Mouse (Mus musculus) cerebellum, adult 2 months (tissue): ENCODE measurements around the gene Chrna1.

Experiments used
- CTCF ChIP-seq: fragments of 200-500 bp; IDR thresholded peaks from 2 replicates; pipeline ENCODE4 v1.5.1; 2011; ENCODE audit warnings: low read depth, mild to moderate bottlenecking, control low read depth, low read length, moderate library complexity, borderline replicate concordance; ENCODE audit not compliant: insufficient read depth
- POLR2A ChIP-seq: fragments of 200-500 bp; IDR thresholded peaks from 2 replicates; pipeline ENCODE4 v1.6.1; 2011; ENCODE audit warnings: low read length, control low read depth, borderline replicate concordance; ENCODE audit not compliant: insufficient read depth

DNA sequence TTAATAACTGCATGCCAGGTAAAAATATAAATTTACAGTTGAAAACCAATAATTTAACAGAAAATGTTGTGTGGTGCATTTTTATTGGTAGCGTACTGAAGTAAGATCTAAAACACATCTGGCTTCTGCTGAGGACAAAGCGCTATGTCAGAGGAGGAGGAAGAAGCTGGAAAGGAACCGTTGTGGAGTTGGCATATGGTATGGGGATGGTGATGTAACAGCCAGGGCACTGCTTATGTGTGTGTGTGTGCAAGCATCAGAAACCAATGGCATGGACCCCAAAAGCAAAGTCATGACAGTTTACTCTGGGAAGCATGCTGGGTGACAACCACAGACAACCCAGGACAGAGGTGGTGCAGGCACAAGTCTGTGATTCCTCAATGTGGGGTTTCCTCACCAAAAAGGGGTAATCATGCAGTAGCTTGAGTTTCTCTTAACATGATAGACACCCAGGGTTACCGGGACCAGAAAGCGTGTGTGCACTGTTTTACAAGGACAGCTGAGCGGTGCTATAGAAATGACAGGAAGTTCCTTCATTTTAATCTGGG, 32.3 kb upstream of the Chrna1 start:
- no peak for TF ChIP-seq POLR2A
- TF ChIP-seq CTCF = no peak
